Mouse (Mus musculus) kidney, postnatal 0 days (tissue): ENCODE measurements around the gene Gpn1. TPM values are rescaled to one million over a fixed set of nuclear protein-coding genes. Genes with fewer than 3 reads are reported as not detected.
"Not testable (repeated sequence)": the region's sequence is repeated elsewhere in the genome, so short reads cannot be mapped to it uniquely, and the experiment has no call there.

ENCODE experiments used
- ATAC-seq: fragments of 200-750 bp; cut with Nextera tagmentation; replicated peaks from 2 replicates; pipeline ENCODE4 v1.8.0; 2017; ENCODE audit warnings: low read depth, moderate number of reproducible peaks, moderate TSS enrichment, moderate library complexity; ENCODE audit not compliant: low FRiP score
- DNase-seq: peaks from one replicate; pipeline ENCODE4 v3.0.0-alpha.2; 2016; ENCODE audit warnings: low spot score
- H3K27ac ChIP-seq: fragments of 300-500 bp; sonication (generic); 2 replicates; pipeline ENCODE4 v1.5.1; 2014; ENCODE audit warnings: mild to moderate bottlenecking
- H3K27me3 ChIP-seq: fragments of 300-500 bp; sonication (generic); 2 replicates; pipeline ENCODE4 v1.6.1; 2014; ENCODE audit warnings: low read length, mixed read lengths; ENCODE audit not compliant: insufficient read depth
- H3K36me3 ChIP-seq: fragments of 300-500 bp; sonication (generic); 2 replicates; pipeline ENCODE4 v1.6.1; 2014; ENCODE audit warnings: low read length, mixed read lengths; ENCODE audit not compliant: insufficient read depth
- H3K4me1 ChIP-seq: fragments of 300-500 bp; sonication (generic); replicated peaks from 2 replicates; pipeline ENCODE4 v1.6.1; 2014; ENCODE audit warnings: antibody characterized with exemption, low read length, mixed read lengths; ENCODE audit not compliant: insufficient read depth
- H3K4me2 ChIP-seq: fragments of 300-500 bp; sonication (generic); 2 replicates; pipeline ENCODE4 v1.6.1; 2014; ENCODE audit warnings: mild to moderate bottlenecking, low read length, moderate library complexity, mixed read lengths
- H3K4me3 ChIP-seq: fragments of 300-500 bp; sonication (generic); replicated peaks from 2 replicates; pipeline ENCODE4 v1.5.1; 2014; ENCODE audit warnings: low read depth, low read length
- H3K9ac ChIP-seq: fragments of 300-500 bp; sonication (generic); 2 replicates; pipeline ENCODE4 v1.6.1; 2014; ENCODE audit warnings: low read depth, low read length
- H3K9me3 ChIP-seq: fragments of 300-500 bp; sonication (generic); replicated peaks from 2 replicates; pipeline ENCODE4 v1.6.1; 2016; ENCODE audit warnings: low read length, inconsistent platforms, mixed read lengths
- CTCF ChIP-seq: IDR thresholded peaks from 2 replicates; pipeline ENCODE4 v1.5.1; 2016; ENCODE audit warnings: antibody characterized with exemption, low read depth, mild to moderate bottlenecking, moderate library complexity
- WGBS: fragments of 180-500 bp; shearing (Covaris S2); extraction: QIAGEN DNeasy Blood & Tissue Kit; methylation state at CpG from one replicate; pipeline ENCODE4 v1.1.7; 2014; 5-methylcytosine and 5-hydroxymethylcytosine counted together
- polyA plus RNA-seq: library from polyadenylated mRNA; unstranded; fragments of >200 nt; fragmentation: Nextera tagmentation; extraction: Ambion mirVana; gene quantifications from 2 replicates; pipeline ENCODE4 v1.2.1, GENCODE M21; 2015

The Gpn1 gene
- polyA plus RNA-seq, 1 experiment from 2014 or later = 41.2 TPM

GRCm38 (mm10) chr5:31492031-31492430 is 2.5 kb upstream of the Gpn1 start:
- ATAC-seq (no peak), DNase-seq (no peak)
- 52% methylated on average over 1 of the region's 1 CpGs for WGBS
- no peak overlapping the region for H3K9ac ChIP-seq
- no peak for TF ChIP-seq CTCF
- H3K4me3 ChIP-seq = no peak overlapping the region
- H3K4me1 ChIP-seq = 0 out of 2 replicates have a peak, but pooled peaks cover 2% of the 10 kb centered on the region
- H3K36me3 ChIP-seq = 0 out of 2 replicates have a peak, but pooled peaks cover 4% of the 10 kb centered on the region
- H3K9me3 ChIP-seq = no peaks in the 10 kb centered on the region
- H3K27ac ChIP-seq = no peak overlapping the region
- H3K27me3 ChIP-seq = no peaks in the 10 kb centered on the region
- H3K4me2 ChIP-seq = no peak overlapping the region

GRCm38 (mm10) chr5:31504843-31505242 is 10.3 kb downstream of the Gpn1 start:
- H3K4me2 ChIP-seq = no peak overlapping the region
- no peak overlapping the region for H3K4me3 ChIP-seq
- peaks cover 70% of the 10 kb centered on the region for H3K36me3 ChIP-seq
- no peaks in the 10 kb centered on the region for H3K27me3 ChIP-seq
- H3K9me3 ChIP-seq = no peaks in the 10 kb centered on the region
- no peak overlapping the region for H3K9ac ChIP-seq
- TF ChIP-seq CTCF = no peak
- no peak for DNase-seq
- no peaks in the 10 kb centered on the region for H3K4me1 ChIP-seq
- ATAC-seq = no peak
- no peak overlapping the region for H3K27ac ChIP-seq
- 84% methylated on average over 10 of the region's 10 CpGs for WGBS

GRCm38 (mm10) chr5:31512481-31512880 is 17.9 kb downstream of the Gpn1 start:
- Histone ChIP-seq H3K4me3 (no peak overlapping the region), H3K27ac (no peak overlapping the region), H3K36me3 (peaks cover 48% of the 10 kb centered on the region; the same call in 1 of the 2 replicates), H3K4me1 (no peaks in the 10 kb centered on the region), H3K9ac (no peak overlapping the region), H3K27me3 (no peaks in the 10 kb centered on the region), H3K9me3 (no peaks in the 10 kb centered on the region), H3K4me2 (no peak overlapping the region)
- DNase-seq (no peak), ATAC-seq (no peak)
- WGBS = 92% methylated on average over 1 of the region's 1 CpGs
- TF ChIP-seq CTCF = no peak

GRCm38 (mm10) chr5:31520556-31520955 is 26.0 kb downstream of the Gpn1 start:
- WGBS = 90% methylated on average over 6 of the region's 6 CpGs
- H3K27me3 ChIP-seq = no peaks in the 10 kb centered on the region
- DNase-seq (no peak), ATAC-seq (no peak)
- H3K9me3 ChIP-seq = no peaks in the 10 kb centered on the region
- H3K4me3 ChIP-seq = no peak overlapping the region
- no peak overlapping the region for H3K27ac ChIP-seq
- peaks cover 43% of the 10 kb centered on the region for H3K36me3 ChIP-seq
- TF ChIP-seq CTCF = no peak
- no peak overlapping the region for H3K4me2 ChIP-seq
- 0 out of 2 replicates have a peak, but pooled peaks cover under 1% of the 10 kb centered on the region for H3K4me1 ChIP-seq
- H3K9ac ChIP-seq = no peak overlapping the region

- no peak for TF ChIP-seq CTCF
- Histone ChIP-seq H3K27me3 (no peaks in the 10 kb centered on the region), H3K9me3 (no peaks in the 10 kb centered on the region), H3K27ac (peak within 1 kb of the TSS; percentile 85), H3K9ac (peak within 1 kb of the TSS; percentile 88), H3K4me3 (peak within 1 kb of the TSS; percentile 94), H3K4me2 (peak within 1 kb of the TSS; percentile 95), H3K36me3 (peaks cover 28% of the 10 kb centered on the region), H3K4me1 (peaks cover 14% of the 10 kb centered on the region)
- DNase-seq = peak; percentile 91
- peak; percentile 89 for ATAC-seq
- under 1% methylated on average over 28 of the region's 28 CpGs for WGBS
Observed at GRCm38 (mm10) chr5:31526354-31527116, 32.0 kb downstream of the Gpn1 start, which contains the start of gene Slc4a1ap. TSS of gene Slc4a1ap (plus strand) at chr5:31526995.

- H3K4me3 ChIP-seq = peak overlapping the region; percentile 94
- 3% methylated on average over 40 of the region's 40 CpGs for WGBS
- H3K27ac ChIP-seq = peak overlapping the region; percentile 85
- no peaks in the 10 kb centered on the region for H3K9me3 ChIP-seq
- H3K27me3 ChIP-seq = no peaks in the 10 kb centered on the region
- peak overlapping the region; percentile 95 for H3K4me2 ChIP-seq
- H3K9ac ChIP-seq = peak overlapping the region; percentile 88
- no peak for TF ChIP-seq CTCF
- peak; percentile 40; the same call in 1 of the 2 replicates for ATAC-seq
- DNase-seq = no peak
- H3K4me1 ChIP-seq = peaks cover 14% of the 10 kb centered on the region
- peaks cover 31% of the 10 kb centered on the region for H3K36me3 ChIP-seq
Observed at GRCm38 (mm10) chr5:31527117-31527680, 32.7 kb downstream of the Gpn1 start.

GRCm38 (mm10) chr5:31527707-31528106 is 33.2 kb downstream of the Gpn1 start, which contains the start of gene Supt7l:
TSS of gene Supt7l (minus strand) at chr5:31527807.
- WGBS = 75% methylated on average over 11 of the region's 11 CpGs

More at GRCm38 (mm10) chr5:31527707-31528106, 33.2 kb downstream of the Gpn1 start, which contains the start of gene Supt7l:
- H3K27me3 ChIP-seq, H3K9me3 ChIP-seq, ATAC-seq, DNase-seq: not testable (repeated sequence)
- Histone ChIP-seq H3K4me3 (peak within 1 kb of the TSS; percentile 94), H3K36me3 (peaks cover 31% of the 10 kb centered on the region), H3K4me1 (peaks cover 14% of the 10 kb centered on the region), H3K9ac (peak within 1 kb of the TSS; percentile 88), H3K27ac (peak within 1 kb of the TSS; percentile 85), H3K4me2 (peak within 1 kb of the TSS; percentile 95)
